Mouse (Mus musculus) liver, postnatal 0 days (tissue): Measurements from ENCODE around the gene Tbc1d10c.

ENCODE experiments used
- CTCF ChIP-seq: sonication (generic); IDR thresholded peaks from 2 replicates; pipeline ENCODE4 v1.5.1; 2016; ENCODE audit warnings: antibody characterized with exemption, low read depth
- EP300 ChIP-seq: IDR thresholded peaks from 2 replicates; pipeline ENCODE4 v1.6.1; 2016; ENCODE audit warnings: antibody characterized with exemption, low read depth, mild to moderate bottlenecking

DNA sequence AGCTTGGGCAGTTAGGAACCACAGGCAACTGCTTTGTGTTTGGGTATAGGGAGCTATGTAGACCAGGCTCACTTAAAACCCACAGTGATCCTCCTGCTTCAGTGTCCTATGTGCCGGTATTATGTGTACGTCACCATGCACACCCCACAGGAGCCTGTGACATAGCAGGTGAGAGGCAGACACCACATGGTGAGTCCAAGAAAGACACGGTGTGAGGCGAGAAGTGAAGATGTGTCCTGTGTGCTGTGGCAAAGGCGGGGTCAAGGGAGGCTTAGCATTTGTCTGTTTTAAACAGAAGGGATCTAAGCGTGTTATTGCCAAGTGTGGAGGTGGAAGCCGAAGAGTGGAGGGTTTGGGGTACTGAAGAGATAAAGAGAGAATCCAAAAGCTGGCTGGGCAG lies 35.7 kb upstream of the Tbc1d10c start:
- TF ChIP-seq EP300 (no peak), CTCF (no peak)
